ENCODE assay signal across 8 mouse cellular contexts in the genomic region with DNA sequence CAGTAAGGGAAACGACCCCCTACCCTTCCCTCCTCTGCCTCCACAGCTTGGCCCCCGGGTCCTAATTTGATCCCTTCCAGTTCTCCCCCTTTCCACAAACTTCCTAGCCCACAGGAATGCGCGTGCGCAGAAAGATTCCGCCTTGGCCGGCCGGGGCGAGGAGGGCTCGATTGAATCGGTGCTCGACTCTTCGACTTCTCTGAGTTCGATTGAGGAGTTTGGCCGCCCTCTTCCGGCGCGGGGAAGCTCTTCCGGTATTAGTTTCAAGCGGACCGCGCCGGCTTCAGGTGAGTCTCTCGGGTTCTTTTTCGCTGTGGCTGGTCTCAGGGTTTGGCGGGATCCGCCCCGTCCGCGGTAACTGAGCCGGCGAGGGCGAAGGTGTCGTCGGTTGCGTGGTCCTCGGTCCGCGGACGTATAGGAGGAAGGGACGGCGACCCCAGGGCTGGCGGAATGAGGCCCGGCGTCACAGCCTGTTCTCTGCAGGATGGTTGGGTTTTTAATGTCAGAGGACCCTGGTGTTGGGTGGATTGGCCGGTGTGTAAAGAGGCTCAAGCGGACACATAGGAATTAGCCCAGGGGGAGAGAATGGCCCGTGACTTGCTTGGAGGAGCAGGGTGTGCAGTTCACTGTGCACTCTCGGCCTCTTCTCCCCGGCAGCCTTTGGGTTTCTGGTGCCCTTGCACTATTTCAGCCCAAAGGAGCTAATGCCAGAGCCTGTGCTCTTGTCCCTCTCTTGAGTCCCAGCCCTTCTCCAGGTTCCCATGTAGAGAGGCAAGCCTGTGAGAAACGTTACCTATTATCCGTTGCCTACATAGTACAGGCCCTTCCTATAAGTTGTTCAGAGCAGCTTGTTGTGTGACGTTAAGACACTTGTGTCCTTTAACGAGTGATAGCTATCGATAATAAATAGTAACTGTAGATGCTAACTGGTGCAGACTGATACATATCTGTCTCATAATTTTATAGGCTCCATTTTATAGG. TPM values are rescaled to one million over a fixed set of nuclear protein-coding genes. Genes with fewer than 3 reads are reported as not detected.
A peak's percentile ranks its signal among the peaks of the same experiment; 100 is the strongest.
DNase-seq lines count a peak whose midpoint lies in the region; ATAC-seq and TF ChIP-seq lines count a peak whose summit lies in the region.

A gene (plus strand): TSS at position 228 of the 981 bp plus-strand sequence.

- peak within 1 kb of the TSS; percentile 85 for H3K9ac ChIP-seq in hindbrain, postnatal 0 days (replicated peaks; ENCODE audit: low read length)

- H3K27ac ChIP-seq in hindbrain, postnatal 0 days: peak within 1 kb of the TSS; percentile 61
- H3K27ac ChIP-seq in left cerebral cortex, adult 2 months: peak within 1 kb of the TSS; percentile 77

- intact Hi-C loops in left cerebral cortex, adult 2 months (cut with DNase I): loop anchor here (5.0 kb wide), 1 partner anchor 161 kb away; a partner anchor contains a TSS

- H3K4me3 ChIP-seq in hindbrain, postnatal 0 days (ENCODE audit: low read length): peak within 1 kb of the TSS; percentile 85
- peak within 1 kb of the TSS; percentile 99 for H3K4me3 ChIP-seq in left cerebral cortex, adult 2 months

- H3K27me3 ChIP-seq in hindbrain, postnatal 0 days (ENCODE audit: insufficient read depth, low read length): peaks cover 3% of the 10 kb centered on the region; the same call in 1 of the 2 replicates

- 0 out of 2 replicates have a peak, but pooled peaks cover 4% of the 10 kb centered on the region for H3K4me1 ChIP-seq in hindbrain, postnatal 0 days (ENCODE audit: insufficient read depth, low read length)

- H3K36me3 ChIP-seq in hindbrain, postnatal 0 days (ENCODE audit: insufficient read depth, low read length): peaks cover 14% of the 10 kb centered on the region; the same call in 1 of the 2 replicates

- peak; percentile 78 for DNase-seq in T-cell, adult 2 months (ENCODE audit: low spot score)
- peak; percentile 85 to 89 for DNase-seq in cerebellum, postnatal 36 days
- peak; percentile 91 for DNase-seq in gastrocnemius, adult 18-20 months (ENCODE audit: low spot score)
- DNase-seq in hindbrain, postnatal 0 days (ENCODE audit: low spot score): peak; percentile 96
- DNase-seq in left cerebral cortex, adult 2 months (ENCODE audit: extremely low spot score in 1 of 2, low spot score in 2 of 2): peak; percentile 87 to 91
- peak; percentile 88 to 89 for DNase-seq in right cerebral cortex, adult 2 months (ENCODE audit: low spot score in 2 of 2)
- peak; percentile 91 for DNase-seq in urinary bladder, postnatal 14 days (ENCODE audit: low spot score)

- peak; percentile 58 for TF ChIP-seq CTCF in hindbrain, postnatal 0 days (IDR thresholded peaks at IDR 0.05; ENCODE audit: low read depth)
- peak; percentile 20 for TF ChIP-seq CTCF in left cerebral cortex, adult 2 months (IDR thresholded peaks at IDR 0.05)

- peak; percentile 93 for ATAC-seq in hindbrain, postnatal 0 days
- peak; percentile 99 for ATAC-seq in megakaryocyte, adult 5-6 weeks (ENCODE audit: poor library complexity, severe bottlenecking)

- 1% methylated on average over 55 of the region's 55 CpGs for WGBS in hindbrain, postnatal 0 days

- H3K9me3 ChIP-seq in hindbrain, postnatal 0 days (ENCODE audit: low read length): no peaks in the 10 kb centered on the region

- peak within 1 kb of the TSS; percentile 71 for H3K4me2 ChIP-seq in hindbrain, postnatal 0 days (ENCODE audit: low read depth, low read length)

RNA-seq across cellular contexts. Expression of the gene that starts here (rescaled TPM):
- total RNA-seq in gastrocnemius, adult 18-20 months (2021): 10 to 100 TPM; 15.6 to 19.2 TPM
- 14.7 and 19.4 TPM in 2 replicates for total RNA-seq in hindbrain, postnatal 0 days (2014; rRNA removed)
- polyA plus RNA-seq in hindbrain, postnatal 0 days (2015; fragmentation: Nextera tagmentation; extraction: Ambion mirVana): 56.8 and 57.9 TPM in 2 replicates
- 10 to 100 TPM; 31.0 to 34.7 TPM for total RNA-seq in left cerebral cortex, adult 2 months (2021)
- total RNA-seq in megakaryocyte, adult 5-6 weeks (2015): 114 and 133 TPM in 2 replicates
- total RNA-seq in megakaryocyte, adult 5-6 weeks (2017): 116 and 145 TPM in 2 replicates

Comparison
In these comparisons a context has a peak if more than half of its experiments do, and no peak if none do; other contexts are left out.
1. Peak in every context shown above with its lines: DNase-seq, ATAC-seq, H3K4me3 ChIP-seq and H3K27ac ChIP-seq.